Mouse (Mus musculus) urinary bladder, postnatal 10 days (tissue): ENCODE data around the gene Ppm1g.

Source experiments
- DNase-seq: peaks from one replicate; pipeline ENCODE4 v3.0.0; 2022; ENCODE audit warnings: low spot score

Ppm1g gene

DNA sequence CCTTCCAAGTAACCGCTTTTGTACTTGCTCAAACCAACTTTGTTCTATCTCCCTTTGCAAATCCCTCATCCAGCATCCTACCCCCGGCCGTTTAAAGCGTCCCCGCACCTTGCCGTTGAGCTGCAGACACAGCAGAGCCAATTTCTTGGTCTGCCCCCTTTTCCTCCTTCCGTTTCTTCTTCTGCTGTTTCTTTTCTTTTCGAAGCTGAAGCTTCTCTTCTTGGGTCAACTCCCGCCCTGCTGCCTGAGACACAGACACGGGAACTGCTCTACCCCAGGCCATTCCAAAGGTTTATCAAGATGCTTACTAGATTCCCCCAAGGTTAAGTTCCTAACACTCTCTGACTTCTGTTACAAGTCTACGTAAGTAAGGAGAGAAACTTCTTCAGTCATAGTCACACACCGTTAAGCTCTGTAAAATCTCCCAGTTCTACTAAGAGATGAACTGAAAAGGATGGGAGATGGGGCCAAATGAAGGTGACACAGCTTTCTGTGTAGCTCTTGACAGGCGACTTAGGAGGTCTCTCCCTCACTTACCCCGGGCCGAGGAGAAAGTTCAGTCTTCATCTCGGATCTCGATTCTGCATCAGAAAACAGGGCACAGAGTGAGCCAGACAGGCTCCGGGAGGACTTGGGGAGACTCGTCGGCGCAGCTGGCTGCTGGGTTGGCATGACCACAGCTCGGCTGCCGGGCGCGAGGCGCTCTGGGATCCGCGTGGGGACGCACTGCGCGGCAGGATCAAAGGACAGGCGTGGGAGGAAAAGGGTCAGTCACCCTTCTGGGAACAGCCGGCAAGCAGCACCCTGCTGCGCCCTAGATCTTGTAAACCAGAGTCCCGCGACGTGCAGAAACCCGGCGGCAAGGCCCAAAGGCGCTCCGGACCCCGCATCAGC is 28.2 kb downstream of the Ppm1g start:
- DNase-seq = peak; percentile 39

DNA sequence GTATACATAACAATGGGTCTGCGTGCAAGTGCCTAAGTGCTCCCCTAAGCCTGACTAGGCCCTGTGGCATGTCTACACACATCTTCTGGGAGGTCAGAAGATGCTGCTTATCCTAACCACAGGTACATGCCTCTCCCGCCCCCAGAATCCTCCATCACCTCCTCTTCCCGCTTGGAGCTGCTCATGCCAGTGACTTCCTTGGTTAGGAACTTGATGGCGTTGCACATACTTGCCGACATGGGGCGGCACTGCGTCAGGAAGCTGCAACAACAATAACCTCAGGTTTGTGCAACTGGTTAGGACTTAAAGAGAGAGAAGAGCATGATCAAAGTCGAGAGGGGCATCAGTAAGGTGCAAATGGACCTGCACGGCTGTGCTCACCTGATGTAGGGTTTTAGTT is 30.3 kb downstream of the Ppm1g start:
- no peak for DNase-seq

DNA sequence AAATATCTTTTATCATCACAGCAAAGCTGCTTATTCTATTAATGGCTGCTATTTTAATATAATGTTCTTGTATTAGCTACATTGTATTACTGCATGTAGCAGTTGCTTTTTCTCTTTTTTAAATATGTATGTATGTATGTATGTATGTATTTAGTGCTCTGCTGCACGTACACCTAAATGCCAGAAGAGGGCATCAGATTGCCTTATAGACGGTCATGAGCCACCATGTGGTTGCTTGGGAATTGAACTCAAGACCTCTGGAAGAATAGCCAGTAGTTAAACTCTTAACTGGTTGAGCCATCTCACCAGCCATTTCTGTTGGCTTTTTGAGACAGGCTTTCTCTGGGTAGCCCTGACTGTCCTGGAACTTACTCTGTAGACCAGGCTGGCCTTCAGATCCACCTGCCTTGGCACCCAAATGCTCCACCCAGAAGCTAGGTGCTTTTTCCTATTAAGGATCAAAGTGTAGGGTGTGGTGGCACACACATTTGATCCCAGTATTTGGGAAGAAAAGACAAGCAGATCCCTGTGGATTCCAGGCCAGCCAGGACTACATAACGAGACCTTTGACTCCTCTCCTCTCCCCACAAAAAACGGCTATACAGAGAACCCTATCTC is 32.2 kb downstream of the Ppm1g start:
- DNase-seq = no peak

DNA sequence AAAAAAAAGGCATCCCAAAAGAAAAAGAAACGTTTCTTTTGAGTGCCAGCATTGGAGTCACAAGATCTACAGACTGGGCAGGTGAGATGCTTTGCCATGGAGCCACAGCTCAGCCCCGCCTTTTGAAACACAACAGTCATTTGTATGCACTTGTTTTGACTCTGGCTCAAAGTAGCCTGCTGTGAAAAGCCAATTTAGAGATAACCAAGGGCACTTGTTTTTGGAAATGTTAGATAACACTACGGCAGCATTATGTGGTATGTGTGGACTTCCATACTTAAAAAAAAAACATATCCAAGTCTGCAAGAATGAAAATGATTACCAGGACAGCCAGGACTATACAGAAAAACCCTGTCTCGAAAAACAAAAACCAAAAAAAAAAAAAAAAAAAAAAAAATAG is 36.8 kb downstream of the Ppm1g start:
- DNase-seq = no peak

DNA sequence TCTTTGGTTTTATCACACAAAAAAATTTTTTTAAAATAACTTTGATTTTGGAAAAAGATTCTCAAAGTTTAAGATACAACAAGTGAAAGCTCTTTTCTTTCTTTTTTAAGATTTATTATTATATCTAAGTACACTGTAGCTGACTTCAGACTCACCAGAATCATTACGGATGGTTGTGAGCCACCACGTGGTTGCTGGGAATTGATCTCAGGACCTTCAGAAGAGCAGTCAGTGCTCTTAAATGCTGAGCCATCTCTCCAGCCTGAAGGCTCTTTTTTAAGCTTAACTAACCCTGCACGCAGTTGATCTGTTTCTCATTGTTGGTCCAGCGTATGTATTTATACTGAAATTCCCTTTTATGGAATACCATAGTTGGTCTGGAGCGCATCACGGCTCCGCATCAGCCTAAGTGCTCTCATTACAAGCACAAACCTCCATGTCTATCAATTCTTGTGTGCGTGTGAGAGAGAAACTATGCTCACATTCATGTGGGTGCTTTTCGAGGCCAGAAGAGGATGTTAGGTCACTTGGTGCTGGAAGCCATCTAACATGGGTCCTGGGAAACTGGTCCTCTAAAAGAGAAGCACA is 39.2 kb downstream of the Ppm1g start:
- DNase-seq = no peak

DNA sequence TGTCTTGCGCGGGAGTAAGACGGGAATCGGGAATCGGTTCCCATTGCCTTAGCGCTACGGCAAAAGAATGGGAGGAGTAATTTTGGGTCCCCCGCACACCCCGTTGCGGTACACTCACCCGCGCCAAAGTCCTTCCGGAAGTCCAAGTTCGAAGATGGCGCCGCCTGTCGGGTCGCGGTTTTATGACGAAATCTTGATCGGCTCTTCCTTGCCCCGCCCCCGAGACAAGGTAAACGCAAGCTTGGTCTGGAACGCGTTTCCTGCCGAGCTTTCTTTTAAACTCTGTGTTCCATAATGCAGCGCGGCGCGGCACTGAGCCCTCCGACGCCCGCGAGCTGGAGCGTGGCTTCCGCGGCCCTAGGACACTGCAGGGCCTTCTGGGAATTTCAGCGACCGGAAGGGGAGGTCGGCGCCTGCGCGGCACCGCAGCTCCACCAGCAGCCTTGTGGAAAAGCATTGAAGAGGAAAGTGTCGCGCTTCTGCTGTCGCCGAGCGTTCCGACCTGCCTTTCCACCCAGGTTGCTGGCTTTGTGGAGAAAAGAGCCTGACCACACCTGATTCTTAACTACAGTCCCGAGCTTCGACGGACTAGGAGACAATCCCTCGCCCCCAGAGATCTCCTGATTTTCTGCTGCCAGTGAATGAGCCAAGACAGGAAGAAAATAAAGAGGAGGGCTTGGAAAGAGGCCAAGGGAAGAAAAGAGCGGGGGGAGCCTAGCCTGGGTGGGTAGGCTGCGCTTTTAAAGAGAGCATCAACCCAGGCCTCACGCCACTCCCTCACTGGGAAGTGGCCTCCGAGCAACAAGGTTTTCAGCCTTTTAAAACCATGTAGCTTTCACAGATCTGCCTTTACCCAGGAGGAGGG is 40.5 kb downstream of the Ppm1g start, which contains the start of the genes Gm29609 and Gtf3c2:
Gene Gm29609, minus strand, starts transcription at position 146 of the 865 bp plus-strand sequence.
Gene Gtf3c2, minus strand, starts transcription at position 379 of the 865 bp plus-strand sequence.
- peak; percentile 80 for DNase-seq

DNA sequence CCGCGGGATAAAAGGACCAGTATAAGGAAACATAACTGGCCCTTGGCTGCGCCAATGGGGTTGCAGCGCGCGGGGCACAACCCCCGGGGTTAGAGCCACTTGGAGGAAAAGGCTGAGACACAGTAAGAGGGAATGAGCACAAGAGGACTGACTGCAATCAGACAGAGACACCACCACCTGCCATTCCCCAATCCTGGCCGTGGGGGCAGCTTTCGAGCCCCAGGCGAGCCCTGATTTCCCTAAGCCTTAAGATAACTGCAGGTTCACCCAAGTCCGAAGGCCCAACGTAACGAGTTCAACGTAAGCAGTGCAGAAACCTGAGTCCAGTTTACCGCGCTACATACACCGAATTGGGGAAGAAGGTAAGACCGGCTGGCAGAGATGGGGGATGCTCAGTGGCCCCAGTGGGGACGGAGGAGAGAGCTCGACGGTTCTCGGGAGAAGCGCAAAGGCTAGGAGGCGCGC is 41.2 kb downstream of the Ppm1g start:
- no peak for DNase-seq

DNA sequence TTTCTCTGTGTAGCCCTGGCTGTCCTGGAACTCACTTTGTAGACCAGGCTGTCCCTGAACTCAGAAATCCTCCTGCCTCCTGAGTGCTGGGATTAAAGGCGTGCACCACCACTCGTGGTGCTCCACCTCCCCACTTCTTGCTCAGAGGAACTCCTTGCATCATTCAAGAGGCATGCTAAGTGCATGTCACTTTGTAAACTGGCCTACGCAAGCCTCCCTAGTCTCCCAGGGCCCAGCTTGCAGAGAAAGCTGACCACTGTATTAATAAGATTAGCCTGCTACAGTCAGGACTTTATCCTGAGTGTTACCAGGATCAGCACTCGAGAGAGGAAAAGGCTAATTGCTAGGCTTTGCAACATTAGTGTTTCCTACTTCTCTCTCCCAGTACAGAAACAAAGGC is 51.9 kb downstream of the Ppm1g start:
- DNase-seq = no peak

DNA sequence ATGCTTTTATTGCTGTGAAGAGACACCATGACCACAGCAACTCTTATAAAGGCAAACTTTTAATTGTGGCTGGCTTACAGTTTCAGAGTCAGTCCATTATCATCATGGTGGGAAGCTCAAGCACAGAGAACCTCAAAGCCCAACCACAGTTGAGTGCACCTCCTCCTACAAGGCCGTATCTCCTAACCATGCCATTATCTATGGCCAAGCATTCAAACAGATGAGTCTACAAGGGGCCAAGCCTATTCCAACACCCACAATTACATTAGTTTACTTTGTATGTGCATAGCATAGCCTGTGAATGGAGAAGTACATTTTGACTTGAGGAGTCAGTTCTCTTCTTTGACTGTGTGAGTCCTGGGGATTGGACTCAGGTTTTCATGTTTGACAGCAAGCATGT is 55.6 kb downstream of the Ppm1g start:
- DNase-seq = no peak

DNA sequence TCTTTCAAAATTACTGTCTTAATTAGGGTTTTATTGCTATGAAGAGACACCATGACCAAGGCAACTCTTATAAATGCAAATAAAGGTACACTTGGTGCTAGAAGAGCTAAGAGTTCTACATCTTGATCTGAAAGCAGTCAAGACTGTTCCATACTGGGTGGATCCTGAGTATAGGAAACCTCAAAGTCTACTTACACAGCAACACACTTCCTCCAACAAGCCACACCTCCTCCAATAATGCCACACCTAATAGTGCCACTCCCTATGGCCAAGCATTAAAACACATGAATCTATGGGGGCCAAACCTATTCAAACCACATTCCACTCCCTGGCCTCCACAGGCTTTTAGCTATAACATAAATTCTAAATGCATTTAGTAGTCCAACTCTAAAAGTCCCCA is 58.0 kb downstream of the Ppm1g start:
- no peak for DNase-seq

DNA sequence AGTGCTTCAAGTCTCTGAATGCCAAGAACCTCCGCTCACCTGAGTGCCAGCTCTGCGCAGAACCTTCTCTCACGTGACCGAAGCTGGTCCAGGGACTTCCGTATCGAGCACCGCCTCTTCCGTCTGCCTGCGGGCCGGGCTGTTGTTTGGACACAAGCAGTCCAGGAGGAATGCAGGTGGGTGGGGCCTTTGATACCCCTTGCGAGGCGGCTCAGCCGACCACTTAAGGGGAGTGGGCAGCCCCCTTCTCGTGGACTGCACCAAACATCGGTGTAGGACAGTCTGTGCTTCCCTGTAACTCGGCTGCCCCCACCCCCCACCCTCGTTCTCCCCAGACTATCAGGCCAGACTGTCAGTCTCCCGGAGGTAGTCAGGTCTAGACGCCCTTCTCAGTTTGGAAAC is 66.3 kb downstream of the Ppm1g start, which contains the start of gene Mpv17:
Gene Mpv17, minus strand, starts transcription at position 100 of the 402 bp plus-strand sequence.
- DNase-seq = peak; percentile 46

DNA sequence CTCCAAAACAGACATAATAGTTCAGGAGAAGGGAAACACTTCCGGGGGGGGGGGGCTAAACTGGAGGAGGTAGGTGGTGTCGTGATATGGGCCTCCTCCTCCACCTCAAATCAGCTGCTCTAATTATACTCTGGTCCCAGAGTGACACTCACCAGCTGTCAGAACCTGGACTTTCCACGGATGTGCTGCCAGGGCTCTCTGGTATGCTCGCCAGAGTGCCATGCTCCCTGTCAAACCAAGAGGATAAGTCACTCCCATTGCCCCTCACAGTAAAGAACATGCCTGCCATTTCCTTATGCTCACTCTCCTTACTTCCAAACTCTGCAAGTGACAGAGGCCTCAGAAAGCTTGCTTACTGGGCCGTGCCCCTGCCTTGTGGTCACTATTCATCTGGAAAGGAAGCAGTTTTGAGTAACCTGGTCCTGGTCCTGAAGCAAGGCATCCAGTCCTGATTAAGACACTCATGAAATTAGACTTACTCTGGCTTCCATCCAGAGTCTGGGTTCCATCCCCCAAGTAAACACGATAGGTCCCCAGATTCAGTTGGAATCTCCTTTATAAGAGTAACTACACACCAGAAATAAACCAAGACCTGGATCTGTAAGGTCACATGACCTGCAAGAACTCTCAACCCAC is 66.9 kb downstream of the Ppm1g start:
- DNase-seq = no peak
